Mouse (Mus musculus) monocyte, adult 59 days (primary cell): Measurements from ENCODE around the gene Gm11114. TPM values are rescaled to one million over a fixed set of nuclear protein-coding genes. Genes with fewer than 3 reads are reported as not detected.

ENCODE experiments used
- total RNA-seq, 2 experiments: library from RNA; stranded (reverse); gene quantifications; one replicate each; pipeline ENCODE4 v1.2.4; 2023

The Gm11114 gene
- not detected for total RNA-seq

GRCm38 (mm10) chr9:85312473-85312872 is at the start of gene Gm11114:
TSS of gene Gm11114 (plus strand) at chr9:85312773.

GRCm38 (mm10) chr9:85327242-85328211 is 15.0 kb downstream of the Gm11114 start, which contains the start of gene Tent5a:
TSS of gene Tent5a (minus strand) at chr9:85327348.

Other genes starting within 250 kb of the Gm11114 start
- 10 to 100 TPM; 63.3 to 76.1 TPM for gene Tent5a, start 14.6 kb downstream of the Gm11114 start, total RNA-seq